Mouse (Mus musculus) small intestine, adult 2 months (tissue): ENCODE results near the gene Mpped1. TPM values are rescaled to one million over a fixed set of nuclear protein-coding genes. Genes with fewer than 3 reads are reported as not detected.

Experiments
- H3K27ac ChIP-seq: fragments of 200-500 bp; 2 replicates; pipeline ENCODE4 v1.5.1; 2012; ENCODE audit warnings: low read depth, low read length, control low read depth, inconsistent platforms; ENCODE audit not compliant: insufficient read depth
- H3K27me3 ChIP-seq: fragments of 200-500 bp; 2 replicates; pipeline ENCODE4 v1.6.1; 2012; ENCODE audit warnings: mild to moderate bottlenecking, moderate library complexity, low read length, inconsistent platforms; ENCODE audit not compliant: control insufficient read depth, insufficient read depth
- H3K36me3 ChIP-seq: fragments of 200-500 bp; 2 replicates; pipeline ENCODE4 v1.6.1; 2012; ENCODE audit warnings: mild to moderate bottlenecking, low read length, control low read depth, inconsistent platforms; ENCODE audit not compliant: control insufficient read depth, insufficient read depth
- H3K4me1 ChIP-seq: fragments of 200-500 bp; 2 replicates; pipeline ENCODE4 v1.6.1; 2012; ENCODE audit warnings: low read length, inconsistent platforms, mixed read lengths; ENCODE audit not compliant: control insufficient read depth, insufficient read depth, insufficient read length
- H3K4me3 ChIP-seq: fragments of 200-500 bp; 2 replicates; pipeline ENCODE4 v1.5.1; 2012; ENCODE audit warnings: low read depth, mild to moderate bottlenecking, control low read depth, inconsistent platforms, low read length, moderate library complexity
- CTCF ChIP-seq: fragments of 200-500 bp; IDR thresholded peaks from 2 replicates; pipeline ENCODE4 v1.5.1; 2012; ENCODE audit warnings: low read depth, mild to moderate bottlenecking, control low read depth, inconsistent platforms, low read length, moderate library complexity, mixed read lengths; ENCODE audit not compliant: insufficient replicate concordance, insufficient read length; ENCODE audit errors: extremely low read depth
- POLR2A ChIP-seq: fragments of 200-500 bp; IDR thresholded peaks from 2 replicates; pipeline ENCODE4 v1.6.1; 2012; ENCODE audit warnings: low read depth, mild to moderate bottlenecking, control low read depth, inconsistent platforms, low read length, moderate library complexity
- WGBS: fragments of 180-500 bp; shearing (Covaris S2); methylation state at CpG from one replicate; pipeline ENCODE4 v1.1.7; 2018; 5-methylcytosine and 5-hydroxymethylcytosine counted together
- polyA plus RNA-seq: library from polyadenylated mRNA; depleted of rRNA; stranded (reverse); fragments of >200 nt; gene quantifications from 2 replicates; pipeline ENCODE4 v1.2.3, GENCODE M21; 2012

Gene Mpped1
- polyA plus RNA-seq, 1 experiment: not detected

- TF ChIP-seq CTCF: no peak
- TF ChIP-seq POLR2A: no peak
- 71% methylated on average over 6 of the region's 6 CpGs for WGBS
- no peaks in the 10 kb centered on the region for H3K4me1 ChIP-seq
- no peak overlapping the region for H3K4me3 ChIP-seq
- H3K36me3 ChIP-seq: no peaks in the 10 kb centered on the region
- H3K27ac ChIP-seq: no peak overlapping the region
- peaks cover 15% of the 10 kb centered on the region for H3K27me3 ChIP-seq
Measured at GRCm38 (mm10) chr15:83776265-83777000, 2.8 kb upstream of the Mpped1 start.

- Histone ChIP-seq H3K27ac (no peak overlapping the region), H3K4me3 (no peak overlapping the region), H3K4me1 (no peaks in the 10 kb centered on the region), H3K27me3 (peaks cover 15% of the 10 kb centered on the region), H3K36me3 (no peaks in the 10 kb centered on the region)
- TF ChIP-seq CTCF (no peak), POLR2A (no peak)
- 33% methylated on average over 6 of the region's 6 CpGs for WGBS
Measured at GRCm38 (mm10) chr15:83777476-83777875, 1.8 kb upstream of the Mpped1 start.

- TF ChIP-seq CTCF (no peak), POLR2A (no peak)
- H3K27ac ChIP-seq: no peak overlapping the region
- H3K4me1 ChIP-seq: no peaks in the 10 kb centered on the region
- 5% methylated on average over 74 of the region's 92 CpGs for WGBS
- H3K4me3 ChIP-seq: no peak overlapping the region
- H3K27me3 ChIP-seq: peaks cover 15% of the 10 kb centered on the region
- H3K36me3 ChIP-seq: no peaks in the 10 kb centered on the region
Measured at GRCm38 (mm10) chr15:83779855-83780740, 831 bp downstream of the Mpped1 start.

- H3K4me1 ChIP-seq: no peaks in the 10 kb centered on the region
- H3K27me3 ChIP-seq: peaks cover 15% of the 10 kb centered on the region
- TF ChIP-seq CTCF: no peak
- TF ChIP-seq POLR2A: no peak
- H3K27ac ChIP-seq: no peak overlapping the region
- no peak overlapping the region for H3K4me3 ChIP-seq
- WGBS: 76% methylated on average over 11 of the region's 11 CpGs
- no peaks in the 10 kb centered on the region for H3K36me3 ChIP-seq
Measured at GRCm38 (mm10) chr15:83781304-83781703, 2.0 kb downstream of the Mpped1 start.

- no peak overlapping the region for H3K4me3 ChIP-seq
- H3K27me3 ChIP-seq: peaks cover 15% of the 10 kb centered on the region
- TF ChIP-seq CTCF: no peak
- TF ChIP-seq POLR2A: no peak
- WGBS: 56% methylated on average over 9 of the region's 9 CpGs
- no peaks in the 10 kb centered on the region for H3K36me3 ChIP-seq
- no peaks in the 10 kb centered on the region for H3K4me1 ChIP-seq
- no peak overlapping the region for H3K27ac ChIP-seq
Measured at GRCm38 (mm10) chr15:83782284-83782683, 3.0 kb downstream of the Mpped1 start.

GRCm38 (mm10) chr15:83784772-83785171 is 5.5 kb downstream of the Mpped1 start:
- WGBS: 71% methylated on average over 9 of the region's 9 CpGs
- no peaks in the 10 kb centered on the region for H3K4me1 ChIP-seq
- no peaks in the 10 kb centered on the region for H3K36me3 ChIP-seq
- TF ChIP-seq POLR2A (no peak), CTCF (no peak)
- no peak overlapping the region for H3K4me3 ChIP-seq
- H3K27ac ChIP-seq: no peak overlapping the region
- H3K27me3 ChIP-seq: peaks cover 11% of the 10 kb centered on the region

- Histone ChIP-seq H3K27ac (no peak overlapping the region), H3K36me3 (no peaks in the 10 kb centered on the region), H3K4me1 (no peaks in the 10 kb centered on the region), H3K4me3 (no peak overlapping the region), H3K27me3 (no peaks in the 10 kb centered on the region)
- WGBS: 65% methylated on average over 9 of the region's 9 CpGs
- TF ChIP-seq POLR2A: no peak
- no peak for TF ChIP-seq CTCF
Measured at GRCm38 (mm10) chr15:83789046-83789445, 9.8 kb downstream of the Mpped1 start.
